Mouse (Mus musculus) stomach, postnatal 0 days (tissue): ENCODE results near the gene Dpf3.

Source experiments
- CTCF ChIP-seq: IDR thresholded peaks from 2 replicates; pipeline ENCODE4 v1.5.1; 2016; ENCODE audit warnings: antibody characterized with exemption, low read depth, mild to moderate bottlenecking, moderate library complexity
- EP300 ChIP-seq: optimal IDR thresholded peaks from 2 replicates; pipeline ENCODE3; 2016; ENCODE audit warnings: antibody characterized with exemption

- TF ChIP-seq CTCF: no peak
- no peak for TF ChIP-seq EP300
Measured at GRCm38 (mm10) chr12:83328899-83329298, 158.6 kb downstream of the Dpf3 start.
